Mouse (Mus musculus) CH12F3 (cell line): Measurements from ENCODE around the gene Kank2.

ENCODE experiments used
- in situ Hi-C: fragments of 300-500 bp; cut with MboI; formaldehyde crosslinking; loops from 2 replicates; pipeline ENCODE4 v1.14.3; 2020; ENCODE audit warnings: low sequenced_read_pairs

Kank2 gene

DNA sequence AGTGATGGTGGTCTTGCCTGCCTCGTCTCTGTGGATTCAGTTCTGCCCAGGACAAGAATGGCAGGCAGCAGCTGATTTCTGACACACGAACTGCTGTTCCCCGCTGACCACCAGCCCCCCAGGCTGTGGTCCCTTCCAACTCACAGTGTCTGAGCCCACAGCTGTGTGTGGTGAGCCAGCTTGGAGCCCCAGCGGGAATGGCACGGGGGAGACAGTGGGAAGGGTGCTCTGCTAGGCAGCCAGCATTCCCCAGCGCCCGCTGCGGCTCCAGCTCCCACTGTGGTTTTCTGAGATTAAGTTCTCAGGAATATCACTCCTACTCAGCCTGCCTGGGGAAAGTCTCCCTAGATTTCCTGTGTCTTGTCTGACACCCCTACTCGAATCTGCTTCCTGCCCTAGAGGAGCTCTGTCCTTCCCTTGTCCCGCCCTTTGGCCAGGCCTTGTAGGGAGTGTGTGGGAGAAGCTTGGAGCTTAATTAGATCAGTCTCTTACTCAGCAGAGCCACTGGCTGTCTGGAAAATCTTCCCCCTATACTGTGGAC, 46.2 kb downstream of the Kank2 start:
- in situ Hi-C loops = no loop called here

DNA sequence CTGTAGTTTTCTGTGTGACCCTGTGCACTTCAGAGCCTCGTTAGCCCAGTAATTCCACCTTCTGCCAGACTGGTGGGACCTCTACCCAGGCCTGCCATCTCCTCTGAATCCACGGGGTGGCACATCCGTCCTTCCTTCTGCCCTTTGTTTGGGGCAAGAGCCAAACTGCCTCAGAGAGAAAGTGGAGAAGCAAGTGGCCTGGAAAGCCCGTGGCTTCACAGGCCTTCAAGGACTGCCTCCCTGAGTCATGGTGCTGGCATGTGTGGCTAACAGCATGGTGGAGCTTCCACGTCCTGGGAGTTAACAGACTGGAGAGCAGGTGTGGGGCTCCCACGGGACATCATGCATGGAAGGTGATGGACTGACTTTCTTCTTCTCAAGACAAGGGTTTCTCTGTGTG, 47.2 kb downstream of the Kank2 start:
- in situ Hi-C loops = no loop called here

DNA sequence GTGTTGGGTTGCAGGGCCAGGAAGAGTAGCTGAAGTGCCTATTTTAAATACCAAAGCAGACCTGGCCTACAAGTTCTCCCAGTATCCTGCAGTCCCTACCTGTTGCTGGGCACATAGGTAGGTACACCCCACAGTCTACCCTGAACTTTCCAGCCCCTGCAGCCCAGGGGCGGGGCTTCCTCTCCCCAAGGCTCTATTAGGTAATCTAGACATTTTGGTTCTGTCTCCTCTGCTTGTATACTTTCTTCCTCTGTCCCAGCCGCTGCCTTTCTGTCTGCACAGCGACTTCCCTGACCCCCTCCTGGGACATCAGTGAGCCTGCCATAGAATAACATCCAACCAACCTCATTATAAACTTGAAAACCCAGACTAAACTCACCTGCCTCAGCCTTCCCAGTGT, 48.2 kb downstream of the Kank2 start:
- in situ Hi-C loops = no loop called here

DNA sequence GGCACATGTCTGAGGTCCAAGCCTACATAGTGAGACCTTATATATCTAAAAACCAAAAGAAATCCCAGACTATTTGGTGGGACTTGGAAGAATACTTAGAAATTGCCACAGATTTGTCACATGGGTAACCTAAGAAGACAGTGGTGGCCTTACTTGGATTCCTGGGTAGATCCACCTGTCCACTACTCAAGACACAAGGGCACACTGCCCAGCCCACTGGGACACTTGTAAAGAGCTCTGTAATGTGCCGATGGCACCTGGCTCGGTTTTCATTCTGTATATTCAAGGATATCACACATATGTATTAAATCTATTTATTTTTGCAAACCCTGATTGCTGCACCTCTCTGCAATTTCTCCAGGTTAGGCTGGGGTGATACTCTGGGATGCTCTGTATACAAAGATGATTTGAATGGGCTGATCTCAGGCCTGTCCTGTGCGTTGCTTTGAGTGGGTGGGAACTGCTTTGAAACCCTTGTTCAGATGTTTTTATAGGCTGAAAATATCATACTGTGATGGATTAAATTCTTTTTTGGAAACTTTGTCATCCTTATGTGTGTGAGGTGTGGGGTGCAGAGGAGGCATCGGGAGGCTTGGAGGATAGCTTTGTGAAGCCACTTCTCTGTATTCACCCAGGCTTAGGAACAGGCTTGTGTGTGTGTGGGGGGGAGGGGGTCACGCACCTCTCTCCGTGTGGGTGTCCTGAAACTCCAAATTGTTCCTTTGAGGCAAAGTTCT, 49.0 kb downstream of the Kank2 start:
- in situ Hi-C loops = no loop called here

DNA sequence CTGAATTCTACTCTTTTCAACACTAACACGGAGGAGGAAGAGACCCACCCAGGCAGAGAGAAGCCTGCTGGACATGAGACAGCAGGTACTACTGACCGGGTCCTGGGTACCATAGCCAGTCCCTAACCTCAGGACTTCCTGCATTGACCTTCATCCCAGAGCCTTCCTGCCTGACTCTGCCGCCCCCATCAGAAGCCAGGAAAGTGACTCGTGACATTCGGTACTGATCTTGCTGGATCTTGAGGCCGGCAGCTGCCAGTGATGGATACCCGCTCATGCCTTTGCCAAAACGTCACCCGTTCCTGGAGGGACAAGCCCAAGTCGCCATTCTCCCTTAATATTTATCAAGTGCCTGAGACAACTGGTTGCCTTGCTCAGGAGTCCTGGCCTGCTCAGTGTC, 50.1 kb downstream of the Kank2 start:
- in situ Hi-C loops = no loop called here

DNA sequence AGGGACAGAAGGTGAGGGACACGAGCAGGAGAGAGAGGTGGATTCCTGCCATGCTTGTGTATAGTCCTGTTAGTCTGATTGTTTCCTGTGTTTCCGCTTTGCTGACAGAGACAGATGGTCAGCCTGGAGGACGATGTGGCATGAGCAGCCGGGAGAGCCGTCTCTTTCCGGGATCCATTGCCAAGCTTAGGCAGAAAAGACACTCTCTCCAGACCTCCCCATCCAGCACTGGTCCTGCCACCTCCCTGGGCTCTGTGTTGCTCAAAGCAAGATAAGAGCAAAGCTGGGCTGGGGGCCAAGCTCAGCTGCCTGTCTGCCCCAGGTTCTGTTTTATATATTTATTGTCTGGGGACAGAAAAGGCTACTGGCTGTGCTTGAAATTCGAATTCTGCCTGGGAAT, 50.5 kb downstream of the Kank2 start:
- in situ Hi-C loops = no loop called here

DNA sequence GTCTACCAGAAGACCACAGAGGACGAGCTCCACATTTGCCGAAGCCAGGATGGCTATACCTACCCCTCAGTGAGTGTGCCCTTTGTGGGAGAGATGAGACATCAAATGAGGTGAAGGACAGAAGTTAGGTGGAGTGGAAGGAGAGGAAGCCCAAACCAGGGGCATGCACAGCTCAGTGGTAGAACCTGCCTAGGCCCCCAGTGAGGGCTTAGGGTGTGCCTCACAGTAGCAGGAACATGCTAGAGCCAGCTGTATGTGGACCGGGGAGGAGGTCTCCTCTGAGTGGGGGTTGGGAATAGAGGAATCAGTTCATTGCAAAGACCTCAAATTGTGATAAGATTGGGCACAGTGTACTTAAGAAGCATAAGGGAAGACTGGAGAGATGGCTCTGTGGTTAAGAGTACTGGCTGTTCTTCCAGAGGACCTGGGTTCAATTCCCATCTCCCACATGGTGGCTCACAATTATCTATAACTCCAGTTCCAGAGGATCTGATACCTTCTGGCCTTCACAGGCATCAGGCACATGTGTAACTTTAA, 51.2 kb downstream of the Kank2 start:
- in situ Hi-C loops = no loop called here

DNA sequence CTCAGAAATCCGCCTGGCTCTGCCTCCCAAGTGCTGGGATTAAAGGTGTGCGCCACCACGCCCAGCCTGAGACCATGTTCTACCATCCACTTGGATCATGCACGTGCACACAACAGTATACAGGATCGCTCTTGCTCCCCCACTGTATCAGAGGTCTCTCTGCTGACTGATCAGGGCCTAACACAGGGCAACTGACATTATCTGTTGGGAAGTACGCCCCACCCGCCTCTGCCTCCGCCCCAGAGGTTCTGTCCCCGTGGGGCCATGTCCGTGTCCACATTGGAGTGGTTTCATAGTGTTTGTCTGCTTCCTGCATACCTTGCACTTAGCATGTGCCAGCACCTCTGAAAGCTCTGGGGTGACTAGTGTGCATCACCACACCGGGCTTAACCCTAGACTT, 57.0 kb downstream of the Kank2 start:
- in situ Hi-C loops = no loop called here

DNA sequence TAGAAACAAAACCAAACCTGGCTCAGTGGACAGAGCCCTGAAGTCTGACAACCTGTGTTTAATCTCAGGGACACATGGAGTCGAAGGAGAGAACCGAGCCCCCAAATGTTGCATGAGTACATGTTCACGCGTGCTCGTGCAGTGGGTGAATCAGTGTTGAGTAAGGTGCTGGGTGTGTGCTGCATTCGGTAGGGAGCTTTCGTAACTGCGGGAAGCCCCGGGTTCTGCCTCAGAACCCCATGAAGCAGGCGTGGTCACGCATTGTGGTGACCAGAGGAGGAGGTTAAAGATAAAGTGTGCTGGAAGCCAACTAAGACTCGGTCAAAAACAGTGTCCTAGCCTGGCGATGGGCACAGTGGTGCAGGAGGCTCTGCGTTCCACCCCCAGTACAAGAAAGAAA, 58.1 kb downstream of the Kank2 start:
- in situ Hi-C loops = no loop called here

DNA sequence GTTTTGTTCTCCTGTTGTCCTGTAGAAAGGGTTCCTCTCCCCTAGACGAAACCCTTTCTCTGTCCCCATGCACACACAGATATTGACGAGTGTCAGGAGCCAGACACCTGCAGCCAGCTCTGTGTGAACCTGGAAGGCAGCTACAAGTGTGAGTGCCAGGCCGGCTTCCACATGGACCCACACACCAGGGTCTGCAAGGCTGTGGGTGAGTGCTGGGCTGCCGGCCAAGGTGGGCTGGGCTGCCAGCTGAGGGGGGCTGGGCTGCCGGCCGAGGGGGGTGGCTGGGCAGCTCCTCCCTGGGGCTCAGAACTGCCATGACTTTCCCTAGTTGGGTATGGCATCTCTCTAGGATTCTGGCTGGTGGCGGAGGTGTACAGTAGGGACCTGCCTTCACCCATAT, 59.8 kb downstream of the Kank2 start:
- in situ Hi-C loops = no loop called here

DNA sequence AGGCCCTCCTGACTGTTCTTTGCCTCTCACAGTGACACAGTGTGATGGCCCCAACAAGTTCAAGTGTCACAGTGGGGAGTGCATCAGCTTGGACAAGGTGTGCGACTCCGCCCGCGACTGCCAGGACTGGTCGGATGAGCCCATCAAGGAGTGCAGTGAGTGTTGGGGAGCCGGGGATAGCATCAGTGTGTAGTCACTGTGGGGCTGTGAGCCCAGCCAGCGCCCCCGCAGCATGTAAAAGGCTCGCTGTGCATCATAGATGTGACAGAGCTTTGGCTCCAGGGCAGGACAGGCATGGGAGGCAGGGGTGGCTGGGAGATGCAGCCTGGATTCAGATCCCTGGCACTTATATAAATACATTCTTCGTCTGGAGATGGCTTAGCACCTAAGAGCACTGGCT, 61.4 kb downstream of the Kank2 start:
- in situ Hi-C loops = no loop called here

DNA sequence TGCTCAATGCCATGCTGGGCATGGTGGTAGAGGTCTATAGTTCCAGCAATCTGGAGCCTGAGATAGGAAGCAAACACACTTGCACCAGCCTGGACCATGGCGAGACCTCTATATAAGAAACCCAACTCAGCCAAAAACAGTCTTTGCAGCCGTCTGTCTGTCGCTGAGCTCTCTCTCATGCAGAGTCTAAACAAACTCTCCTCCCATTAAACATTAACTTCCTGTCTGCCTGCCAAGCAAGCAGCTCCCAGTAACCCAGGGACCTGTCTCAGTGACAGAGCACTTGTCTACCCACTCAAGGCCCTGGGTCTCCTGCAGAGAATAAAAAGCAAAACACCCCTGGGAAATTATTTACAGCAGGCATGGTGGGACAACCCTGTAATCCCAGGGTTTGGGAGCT, 62.0 kb downstream of the Kank2 start:
- in situ Hi-C loops = no loop called here

DNA sequence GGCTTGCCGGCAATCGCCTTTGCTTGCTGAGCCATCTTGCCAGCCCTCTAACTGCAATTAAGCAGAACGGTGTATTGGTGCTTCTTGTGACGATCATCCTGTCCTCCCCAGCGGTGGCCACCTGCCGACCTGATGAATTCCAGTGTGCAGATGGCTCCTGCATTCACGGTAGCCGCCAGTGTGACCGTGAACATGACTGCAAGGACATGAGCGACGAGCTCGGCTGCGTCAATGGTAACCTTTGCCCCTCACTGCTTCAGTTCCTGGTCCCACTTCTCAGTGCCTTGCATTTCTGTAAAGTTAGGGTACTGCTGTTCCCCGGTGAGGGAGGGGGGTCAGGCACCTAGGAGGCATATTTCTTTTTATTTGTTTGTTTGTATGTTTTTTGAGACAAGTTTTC, 63.4 kb downstream of the Kank2 start:
- in situ Hi-C loops = no loop called here

DNA sequence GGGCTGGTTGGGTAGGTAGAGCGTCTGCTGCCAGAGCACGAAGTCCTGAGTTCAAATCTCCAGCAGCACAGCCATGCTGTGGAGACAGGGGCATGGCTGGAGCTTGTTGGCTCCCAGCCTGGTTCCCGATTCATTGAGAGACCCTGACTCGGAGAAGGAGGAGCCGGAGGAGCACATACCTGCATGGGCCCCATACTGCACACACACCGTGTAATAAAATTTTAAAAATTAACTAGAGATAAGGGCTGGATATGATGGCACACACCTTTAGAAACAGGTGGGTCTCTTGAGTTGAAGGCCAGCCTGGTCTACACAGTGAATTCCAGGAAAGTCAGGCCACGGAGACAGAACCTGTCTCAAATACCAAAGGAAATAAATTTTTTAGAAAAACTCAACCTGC, 64.6 kb downstream of the Kank2 start:
- in situ Hi-C loops = no loop called here

DNA sequence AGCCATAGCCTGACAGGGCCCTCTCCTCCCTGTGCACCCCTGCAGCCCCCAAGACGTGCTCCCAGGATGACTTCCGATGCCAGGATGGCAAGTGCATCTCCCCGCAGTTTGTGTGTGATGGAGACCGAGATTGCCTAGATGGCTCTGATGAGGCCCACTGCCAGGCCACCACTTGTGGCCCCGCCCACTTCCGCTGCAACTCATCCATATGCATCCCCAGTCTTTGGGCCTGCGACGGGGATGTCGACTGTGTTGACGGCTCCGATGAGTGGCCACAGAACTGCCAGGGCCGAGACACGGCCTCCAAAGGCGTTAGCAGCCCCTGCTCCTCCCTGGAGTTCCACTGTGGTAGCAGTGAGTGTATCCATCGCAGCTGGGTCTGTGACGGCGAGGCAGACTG, 65.1 kb downstream of the Kank2 start:
- in situ Hi-C loops = no loop called here

DNA sequence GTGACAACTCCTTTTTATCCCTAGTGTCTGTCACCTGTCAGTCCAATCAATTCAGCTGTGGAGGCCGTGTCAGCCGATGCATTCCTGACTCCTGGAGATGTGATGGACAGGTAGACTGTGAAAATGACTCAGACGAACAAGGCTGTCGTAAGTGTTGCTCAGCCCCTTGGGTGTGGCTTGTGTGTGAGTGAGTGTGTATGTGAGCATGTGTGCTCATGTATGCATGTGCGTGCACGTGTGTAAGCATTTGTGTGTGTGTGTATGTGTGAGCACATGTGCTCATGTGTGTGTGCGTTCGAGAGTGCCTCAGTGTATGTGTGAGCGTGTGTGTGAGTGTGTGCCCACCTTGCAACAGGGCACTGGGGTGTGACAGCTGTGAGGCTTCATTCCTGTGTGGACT, 66.3 kb downstream of the Kank2 start:
- in situ Hi-C loops = no loop called here

DNA sequence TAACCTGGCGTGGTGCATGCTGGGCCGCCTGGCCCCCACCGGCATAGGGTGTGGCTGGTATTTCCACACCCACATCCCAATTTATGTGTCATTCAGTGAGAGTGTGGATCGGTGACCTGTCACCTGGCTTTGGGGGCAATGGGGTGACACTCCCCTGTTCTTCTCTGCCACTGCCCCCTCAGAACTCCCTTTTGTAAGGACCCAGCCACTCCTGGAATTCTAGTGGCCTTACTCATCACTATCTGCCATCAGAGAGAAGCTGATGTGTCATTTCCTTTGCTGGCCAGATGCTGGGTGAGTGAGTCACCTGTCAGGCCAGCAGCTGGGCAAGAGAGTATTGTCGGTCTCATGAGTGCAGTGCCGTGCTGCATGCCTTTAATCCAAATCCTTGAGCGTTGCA, 69.3 kb downstream of the Kank2 start:
- in situ Hi-C loops = no loop called here

DNA sequence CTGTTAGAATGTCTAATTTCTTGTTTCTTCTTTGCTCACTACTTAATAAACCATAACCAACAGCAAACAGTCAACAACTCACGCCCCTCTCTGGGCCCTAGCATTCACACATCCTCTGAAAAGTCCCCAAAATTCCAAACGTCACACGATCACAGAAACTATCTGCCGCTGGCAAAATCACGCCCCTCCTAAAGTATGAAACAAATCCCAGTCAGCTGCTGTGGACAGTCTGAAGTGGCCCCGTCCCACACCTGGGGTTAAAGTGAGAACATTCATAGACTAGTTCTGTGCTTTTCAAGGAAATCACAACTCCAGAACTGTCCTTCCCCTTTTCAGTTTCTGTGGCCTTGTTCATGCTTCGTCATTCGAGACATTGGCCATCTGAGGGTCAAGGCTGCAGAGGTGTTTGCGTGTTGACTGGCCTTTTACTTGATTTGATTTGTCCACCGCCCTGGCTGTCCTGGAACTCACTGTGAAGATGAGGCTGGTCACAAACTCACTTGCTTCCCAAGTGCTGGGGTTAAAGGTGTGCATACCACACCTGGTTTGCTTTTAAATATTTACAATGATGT, 70.2 kb downstream of the Kank2 start:
- in situ Hi-C loops = no loop called here

DNA sequence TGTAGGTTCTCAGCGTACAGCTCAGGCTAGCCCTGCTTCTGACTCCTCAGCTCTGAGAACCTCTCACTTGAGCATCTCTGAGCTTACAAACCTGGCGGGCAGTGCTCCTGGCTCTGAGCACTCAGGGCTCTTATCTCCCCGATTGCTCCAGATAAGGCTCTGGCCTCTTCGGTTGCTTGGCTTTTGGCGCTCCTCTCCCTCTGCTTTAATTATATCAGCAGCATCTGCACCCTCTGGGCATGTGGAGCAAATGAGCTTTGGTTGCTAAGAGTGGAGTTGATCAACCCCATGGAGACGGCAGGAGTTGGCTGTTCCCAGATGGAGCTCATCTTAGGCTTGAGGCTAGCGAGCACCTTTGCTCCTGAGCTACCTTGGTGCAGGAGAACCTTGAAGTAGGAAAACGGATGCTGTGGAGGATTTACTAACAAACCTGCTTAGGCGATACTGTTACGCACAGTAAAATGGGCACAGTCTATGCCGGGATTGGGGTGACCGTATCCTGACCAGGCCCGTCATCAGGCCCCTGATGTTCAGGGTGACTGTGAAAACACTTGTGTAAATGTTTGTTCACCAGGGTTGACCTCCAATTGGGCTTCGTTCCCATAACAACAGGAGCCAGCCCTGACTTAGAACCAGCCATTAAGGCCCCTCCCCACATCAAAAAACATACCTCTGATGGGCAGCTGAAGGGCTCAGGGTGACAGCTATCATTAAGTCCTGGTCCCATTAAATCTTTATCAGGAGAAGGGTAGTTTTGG, 72.1 kb downstream of the Kank2 start:
- in situ Hi-C loops = no loop called here

DNA sequence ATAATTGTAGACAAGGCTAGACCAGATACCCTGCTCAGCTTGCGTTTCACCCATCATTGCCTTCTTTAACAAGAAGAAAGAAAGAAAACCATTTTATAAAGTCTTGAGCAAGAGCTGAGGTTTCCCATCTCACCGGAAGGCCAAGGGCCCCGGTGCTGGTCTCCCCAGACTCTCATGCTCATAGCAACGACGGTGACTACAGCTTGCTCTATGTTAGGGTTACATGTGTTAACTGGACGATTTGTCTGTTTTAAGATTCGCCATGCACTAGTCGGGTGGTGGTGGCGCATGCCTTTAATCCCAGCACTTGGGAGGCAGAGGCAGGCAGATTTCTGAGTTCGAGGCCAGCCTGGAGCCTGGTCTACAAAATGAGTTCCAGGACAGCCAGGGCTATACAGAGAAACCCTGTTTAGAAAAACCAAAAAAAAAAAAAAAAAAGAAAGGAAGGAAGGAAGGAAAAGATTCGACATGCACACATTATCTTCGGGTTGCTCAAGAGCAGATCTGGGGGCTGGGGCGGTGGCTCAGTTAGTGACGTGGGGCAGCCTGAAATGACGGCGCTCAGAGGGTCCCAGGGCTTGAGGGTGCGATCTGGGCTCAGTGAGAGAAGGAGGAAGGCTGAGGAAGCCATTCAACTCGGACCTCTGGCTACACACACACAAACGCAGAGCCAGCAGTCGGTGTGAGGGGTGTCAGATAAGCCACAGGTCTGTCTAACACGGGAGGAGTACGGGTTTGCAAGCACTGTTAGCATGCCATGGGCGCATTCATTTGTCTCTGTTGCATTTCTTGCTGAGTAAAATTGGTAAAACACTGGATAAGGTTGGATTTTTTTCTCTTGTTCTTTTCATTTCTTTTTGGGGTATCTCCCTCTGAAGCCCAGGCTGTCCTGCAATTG, 73.1 kb downstream of the Kank2 start:
- in situ Hi-C loops = no loop called here

DNA sequence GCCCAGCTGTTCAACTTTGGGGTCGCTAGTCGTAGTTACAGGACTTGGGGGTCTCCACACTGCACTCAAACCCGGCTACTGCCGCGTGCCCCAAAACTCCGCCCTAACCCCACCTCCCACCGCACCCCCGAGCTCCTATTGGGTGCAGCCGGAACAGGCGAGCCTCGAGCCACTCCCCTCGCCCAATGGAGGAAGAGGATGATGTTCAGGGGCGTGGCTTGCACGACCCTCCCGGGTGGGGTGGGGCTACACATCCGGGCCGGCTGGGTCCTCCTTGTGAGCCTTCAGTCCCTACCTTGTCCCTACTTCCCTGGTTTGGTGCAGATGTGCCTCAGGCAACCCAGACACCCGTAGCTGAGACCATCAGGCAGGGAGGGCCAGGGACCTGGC, 74.4 kb downstream of the Kank2 start:
- in situ Hi-C loops = no loop called here
